10 mouse cellular contexts compared by ENCODE assay signal in the genomic region with DNA sequence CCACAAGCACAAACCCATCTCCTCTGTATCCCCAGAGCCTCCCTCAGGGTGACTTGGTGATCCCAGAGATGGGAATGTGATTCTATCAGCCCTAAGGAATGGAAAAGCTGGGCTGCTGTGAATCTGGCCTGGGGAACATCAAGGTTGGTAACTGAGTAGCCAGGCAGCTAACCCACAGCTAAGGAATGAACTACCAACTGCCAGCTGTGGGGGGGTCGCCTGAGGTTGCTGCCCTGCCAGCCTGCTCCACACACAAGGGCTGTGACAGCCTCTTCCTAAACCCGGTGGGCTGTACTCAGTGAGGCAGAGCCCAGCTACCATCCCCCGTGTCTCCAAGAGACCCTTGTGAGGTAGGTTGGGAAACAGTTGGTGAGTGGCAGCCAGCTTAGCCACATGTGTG. TPM values are rescaled to one million over a fixed set of nuclear protein-coding genes. Genes with fewer than 3 reads are reported as not detected.
DNase-seq lines count a peak whose midpoint lies in the region; ATAC-seq and TF ChIP-seq lines count a peak whose summit lies in the region.
"Had no signal": no experiment of that assay in that cellular context is flagged by ENCODE, and none has a peak within 500 bp of the region (broad histone marks: within the 10 kb centered on the region; RNA-seq: fewer than 3 reads in every experiment).

No protein-coding gene starts in this region.

- H3K4me2 ChIP-seq in hindbrain, postnatal 0 days (ENCODE audit: low read depth, low read length) = no peak overlapping the region
- H3K4me2 ChIP-seq in hindbrain, embryonic 12.5 days (replicated peaks) = no peak overlapping the region
- no peak overlapping the region for H3K4me2 ChIP-seq in intestine, embryonic 16.5 days (ENCODE audit: low read depth, low read length)
- H3K4me2 ChIP-seq: hindbrain, embryonic 13.5 days; midbrain, embryonic 11.5 days; neural tube, embryonic 12.5 days had no signal

- peak; percentile 22; the same call in 1 of the 2 replicates for ATAC-seq in hindbrain, postnatal 0 days
- no peak for ATAC-seq in hindbrain, embryonic 12.5 days (ENCODE audit: low FRiP score)
- ATAC-seq in intestine, embryonic 16.5 days = no peak

- H3K27ac ChIP-seq in hindbrain, postnatal 0 days = 0 out of 2 replicates have a peak overlapping the region, but pooled peaks have one; percentile 17
- no peak overlapping the region for H3K27ac ChIP-seq in hindbrain, embryonic 12.5 days
- H3K27ac ChIP-seq in cortical plate, adult 2 months (ENCODE audit: insufficient read depth, low read length) = peak overlapping the region; percentile 91
- peak overlapping the region; percentile 70 for H3K27ac ChIP-seq in intestine, embryonic 16.5 days (ENCODE audit: low read length)
- H3K27ac ChIP-seq: hindbrain, embryonic 13.5 days; neural tube, embryonic 12.5 days had no signal

- TF ChIP-seq POLR2A in cortical plate, adult 2 months (IDR thresholded peaks at IDR 0.05; ENCODE audit: extremely low read depth, insufficient read depth, low read length) = no peak

- TF ChIP-seq CTCF in hindbrain, postnatal 0 days (IDR thresholded peaks at IDR 0.05; ENCODE audit: low read depth) = no peak
- no peak for TF ChIP-seq CTCF in cortical plate, adult 2 months (IDR thresholded peaks at IDR 0.05; ENCODE audit: extremely low read depth, insufficient read depth, low read length)

- H3K4me3 ChIP-seq in hindbrain, postnatal 0 days (ENCODE audit: low read length) = no peak overlapping the region
- H3K4me3 ChIP-seq in hindbrain, embryonic 12.5 days = no peak overlapping the region
- H3K4me3 ChIP-seq in cortical plate, adult 2 months (ENCODE audit: insufficient read depth, low read length) = no peak overlapping the region
- H3K4me3 ChIP-seq in intestine, embryonic 16.5 days (ENCODE audit: low read length) = no peak overlapping the region
- H3K4me3 ChIP-seq: hindbrain, embryonic 13.5 days; neural tube, embryonic 12.5 days had no signal

- H3K9ac ChIP-seq in hindbrain, postnatal 0 days (replicated peaks; ENCODE audit: low read length) = no peak overlapping the region
- no peak overlapping the region for H3K9ac ChIP-seq in hindbrain, embryonic 12.5 days
- H3K9ac ChIP-seq in intestine, embryonic 16.5 days (ENCODE audit: low read depth, low read length) = no peak overlapping the region
- H3K9ac ChIP-seq: hindbrain, embryonic 13.5 days; neural tube, embryonic 12.5 days had no signal

- DNase-seq in hindbrain, postnatal 0 days (ENCODE audit: low spot score) = no peak
- peak; percentile 56 to 77 for DNase-seq in kidney, postnatal 4 days
- DNase-seq in spleen, adult 12 weeks (ENCODE audit: low spot score) = no peak
- no peak for DNase-seq in right cerebral cortex, adult 2 months (ENCODE audit: low spot score in 2 of 2)

- peaks cover 10% of the 10 kb centered on the region; the same call in 1 of the 2 replicates for H3K4me1 ChIP-seq in hindbrain, postnatal 0 days (ENCODE audit: insufficient read depth, low read length)
- H3K4me1 ChIP-seq in hindbrain, embryonic 12.5 days = peaks cover 34% of the 10 kb centered on the region
- peaks cover 7% of the 10 kb centered on the region for H3K4me1 ChIP-seq in cortical plate, adult 2 months (ENCODE audit: control insufficient read depth, insufficient read depth, low read length)
- H3K4me1 ChIP-seq in intestine, embryonic 16.5 days (ENCODE audit: control insufficient read depth, insufficient read depth, low read length) = peaks cover 45% of the 10 kb centered on the region

- WGBS in hindbrain, postnatal 0 days = 57% methylated on average over 3 of the region's 3 CpGs
- WGBS in hindbrain, embryonic 12.5 days = 59% methylated on average over 3 of the region's 3 CpGs
- 37% methylated on average over 3 of the region's 3 CpGs for WGBS in intestine, embryonic 16.5 days

- H3K9me3 ChIP-seq in hindbrain, postnatal 0 days (ENCODE audit: low read length) = no peaks in the 10 kb centered on the region
- H3K9me3 ChIP-seq in hindbrain, embryonic 12.5 days (replicated peaks) = no peaks in the 10 kb centered on the region
- no peaks in the 10 kb centered on the region for H3K9me3 ChIP-seq in intestine, embryonic 16.5 days (ENCODE audit: control insufficient read depth, low read length)
- H3K9me3 ChIP-seq: hindbrain, embryonic 13.5 days; neural tube, embryonic 12.5 days had no signal

- no peaks in the 10 kb centered on the region for H3K27me3 ChIP-seq in hindbrain, postnatal 0 days (ENCODE audit: insufficient read depth, low read length)
- no peaks in the 10 kb centered on the region for H3K27me3 ChIP-seq in hindbrain, embryonic 12.5 days
- H3K27me3 ChIP-seq in intestine, embryonic 16.5 days (replicated peaks; ENCODE audit: control insufficient read depth, insufficient read depth, low read length) = no peaks in the 10 kb centered on the region
- H3K27me3 ChIP-seq: hindbrain, embryonic 13.5 days; neural tube, embryonic 12.5 days had no signal

- no peaks in the 10 kb centered on the region for H3K36me3 ChIP-seq in hindbrain, postnatal 0 days (ENCODE audit: insufficient read depth, low read length)
- H3K36me3 ChIP-seq in hindbrain, embryonic 12.5 days = no peaks in the 10 kb centered on the region
- H3K36me3 ChIP-seq in intestine, embryonic 16.5 days (ENCODE audit: control insufficient read depth, insufficient read depth, low read length) = no peaks in the 10 kb centered on the region
- H3K36me3 ChIP-seq: hindbrain, embryonic 13.5 days; neural tube, embryonic 12.5 days had no signal

RNA-seq across cellular contexts. Expression of a gene that starts 10.9 kb away (rescaled TPM):
- total RNA-seq in hindbrain, postnatal 0 days (2014; rRNA removed) = 98.0 and 104 TPM in 2 replicates
- polyA plus RNA-seq in hindbrain, postnatal 0 days (2015; fragmentation: Nextera tagmentation; extraction: Ambion mirVana) = 69.8 TPM in 2 replicates
- 45.3 and 48.0 TPM in 2 replicates for polyA plus RNA-seq in hindbrain, embryonic 12.5 days (2016; fragmentation: Nextera tagmentation; extraction: Ambion mirVana)
- polyA plus RNA-seq in cortical plate, adult 2 months (2012; rRNA removed) = 14.2 and 16.7 TPM in 2 replicates
- 45.7 and 46.3 TPM in 2 replicates for polyA plus RNA-seq in intestine, embryonic 16.5 days (2015; fragmentation: Nextera tagmentation; extraction: Ambion mirVana)

RNA-seq across cellular contexts. Expression of a gene that starts 31.6 kb away (rescaled TPM):
- total RNA-seq in hindbrain, postnatal 0 days (2014; rRNA removed) = 15.9 and 18.9 TPM in 2 replicates
- 38.9 and 40.1 TPM in 2 replicates for polyA plus RNA-seq in hindbrain, postnatal 0 days (2015; fragmentation: Nextera tagmentation; extraction: Ambion mirVana)
- 65.2 and 74.8 TPM in 2 replicates for polyA plus RNA-seq in hindbrain, embryonic 12.5 days (2016; fragmentation: Nextera tagmentation; extraction: Ambion mirVana)
- 25.7 and 26.6 TPM in 2 replicates for polyA plus RNA-seq in cortical plate, adult 2 months (2012; rRNA removed)
- polyA plus RNA-seq in intestine, embryonic 16.5 days (2015; fragmentation: Nextera tagmentation; extraction: Ambion mirVana) = 123 and 137 TPM in 2 replicates

RNA-seq across cellular contexts. Expression of a gene that starts 32.0 kb away (rescaled TPM):
- total RNA-seq in hindbrain, postnatal 0 days (2014; rRNA removed) = 12.7 and 17.4 TPM in 2 replicates
- 6.3 and 7.2 TPM in 2 replicates for polyA plus RNA-seq in hindbrain, postnatal 0 days (2015; fragmentation: Nextera tagmentation; extraction: Ambion mirVana)
- 9.1 and 9.9 TPM in 2 replicates for polyA plus RNA-seq in hindbrain, embryonic 12.5 days (2016; fragmentation: Nextera tagmentation; extraction: Ambion mirVana)
- 17.0 and 17.5 TPM in 2 replicates for polyA plus RNA-seq in cortical plate, adult 2 months (2012; rRNA removed)
- 16.7 and 16.9 TPM in 2 replicates for polyA plus RNA-seq in intestine, embryonic 16.5 days (2015; fragmentation: Nextera tagmentation; extraction: Ambion mirVana)

Comparison
In these comparisons a context has a peak if more than half of its experiments do, and no peak if none do; other contexts are left out.
1. DNase-seq: peak in kidney, postnatal 4 days (2 of 2); none in hindbrain, postnatal 0 days (single experiment), spleen, adult 12 weeks (single experiment) and right cerebral cortex, adult 2 months (0 of 2).